Mouse (Mus musculus) fat pad, adult 2 months (tissue): ENCODE measurements around the gene Vmn1r14.
"Not testable (repeated sequence)": the region's sequence is repeated elsewhere in the genome, so short reads cannot be mapped to it uniquely, and the experiment has no call there.

Experiments used
- DNase-seq: peaks from one replicate; pipeline ENCODE4 v3.0.0-alpha.2; 2011; ENCODE audit warnings: low read depth, low spot score; ENCODE audit errors: extremely low read depth

The Vmn1r14 gene

DNA sequence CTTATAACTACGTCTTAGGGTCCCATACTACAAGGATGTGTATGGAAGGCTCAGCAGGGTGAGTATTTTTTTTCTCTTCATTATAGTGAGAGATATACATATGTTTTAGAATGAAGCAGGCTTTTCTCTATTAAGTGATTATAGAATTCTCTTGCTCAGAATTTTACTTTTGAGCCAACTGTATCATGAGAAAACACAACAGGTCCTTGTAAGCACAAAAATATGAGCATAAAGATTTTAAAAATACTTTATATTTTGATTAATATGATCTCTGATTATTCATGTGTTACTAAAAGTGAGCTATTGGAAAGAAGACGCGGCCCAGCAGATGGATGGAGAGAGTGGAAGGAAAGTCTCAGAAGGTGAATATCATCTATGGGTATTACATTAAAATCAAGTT is at the start of gene Vmn1r14:
Gene Vmn1r14 (plus strand): TSS at position 301 of the 400 bp plus-strand sequence.
- no peak for DNase-seq

DNA sequence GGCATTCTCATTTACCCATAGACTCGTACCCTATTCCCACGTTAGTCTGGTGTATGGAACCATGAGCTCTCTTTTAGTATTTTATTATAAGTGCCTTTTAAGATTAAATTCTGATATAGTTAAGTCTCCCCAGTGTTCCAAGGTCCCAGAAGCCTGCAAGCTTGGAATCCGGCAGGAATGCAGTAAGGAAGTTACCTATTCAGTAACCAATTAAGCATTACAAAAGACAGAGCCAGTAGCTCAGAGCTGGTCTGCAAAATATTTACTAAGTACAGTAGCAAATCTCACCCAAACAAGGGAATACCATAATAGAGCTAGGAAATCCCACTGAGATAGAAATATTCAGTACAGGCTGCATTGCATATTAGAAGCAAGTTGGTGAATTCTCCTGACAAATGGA is 41.5 kb upstream of the Vmn1r14 start:
- DNase-seq, result not testable (repeated sequence)

DNA sequence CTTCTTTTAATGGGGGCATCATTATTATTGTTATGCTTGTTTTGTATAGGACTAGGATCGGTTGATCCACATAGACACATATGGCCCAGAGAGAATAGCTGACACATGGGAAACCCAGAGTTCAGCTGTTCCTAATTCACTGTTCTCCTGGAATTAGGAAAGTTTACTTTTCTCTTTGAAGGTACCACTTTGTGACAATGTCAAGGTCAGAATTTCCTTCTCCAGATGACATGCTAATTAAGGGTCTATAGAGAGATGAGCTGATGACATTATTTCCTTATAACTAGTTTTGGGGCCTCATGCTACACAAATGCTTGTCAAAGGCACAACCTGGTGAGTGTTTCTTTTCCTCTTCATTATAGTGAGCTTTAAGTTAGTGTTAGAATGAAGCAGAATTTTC is 28.5 kb upstream of the Vmn1r14 start, which contains the start of gene Vmn1r13:
Gene Vmn1r13 (plus strand): TSS at position 301 of the 400 bp plus-strand sequence.
- not testable (repeated sequence) for DNase-seq

DNA sequence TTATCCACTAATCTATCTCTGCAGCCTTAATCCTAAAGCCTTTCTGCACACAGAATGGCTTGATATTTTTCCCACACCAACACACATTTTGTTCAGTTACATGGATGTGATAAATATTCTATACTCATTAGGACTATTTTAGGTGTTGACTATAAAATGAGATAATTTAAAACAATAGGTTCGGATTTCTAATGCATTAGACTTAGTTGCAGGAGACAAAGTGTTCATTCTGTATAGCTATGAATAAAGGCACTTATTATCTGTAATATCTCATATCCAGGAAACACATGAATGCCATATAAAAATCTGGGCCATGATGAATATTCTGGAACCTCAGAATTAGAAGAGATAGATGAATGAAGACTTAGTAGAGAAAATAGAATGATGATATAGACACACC is 26.2 kb downstream of the Vmn1r14 start, which contains the start of gene Vmn1r15:
Gene Vmn1r15 (plus strand): TSS at position 301 of the 400 bp plus-strand sequence.
- no peak for DNase-seq

DNA sequence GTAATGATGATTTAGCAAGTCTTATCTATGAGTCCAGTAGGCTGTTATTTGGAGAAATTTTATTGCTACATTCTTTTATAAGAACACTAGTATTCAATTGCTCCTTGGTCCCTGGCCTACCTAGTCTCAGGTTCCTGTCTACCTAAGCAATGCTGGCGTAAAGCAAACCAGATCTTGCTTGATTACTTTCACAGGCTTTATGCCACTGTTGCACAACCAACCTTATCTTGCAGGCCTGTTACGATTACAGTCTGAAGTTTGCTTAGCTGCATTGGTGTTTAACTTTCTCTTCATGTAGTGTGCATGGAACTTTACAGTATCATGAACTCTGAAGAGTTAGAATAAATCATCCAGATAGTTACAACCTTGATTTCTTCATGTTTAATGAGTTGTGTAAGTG is 29.5 kb downstream of the Vmn1r14 start:
- DNase-seq, result no peak

DNA sequence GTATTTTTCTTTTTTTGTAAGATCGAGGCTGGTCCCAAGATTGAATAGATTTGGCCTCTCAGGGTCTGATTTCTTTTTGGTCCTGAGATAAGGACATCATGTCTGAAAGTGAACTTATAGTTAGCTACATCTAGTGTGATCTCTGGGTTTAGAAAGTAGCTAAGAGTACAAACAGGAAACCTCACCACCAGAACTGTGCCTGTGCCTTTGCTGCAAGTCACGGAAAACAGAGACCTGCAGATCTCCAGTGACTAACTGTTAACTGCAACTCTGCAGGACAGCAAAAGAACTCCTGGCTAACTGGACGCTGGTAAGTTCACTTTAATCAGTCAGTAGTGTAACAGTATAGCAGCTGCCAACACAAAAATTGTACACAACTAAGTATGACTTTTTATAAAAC is 40.4 kb downstream of the Vmn1r14 start:
- DNase-seq, result no peak

DNA sequence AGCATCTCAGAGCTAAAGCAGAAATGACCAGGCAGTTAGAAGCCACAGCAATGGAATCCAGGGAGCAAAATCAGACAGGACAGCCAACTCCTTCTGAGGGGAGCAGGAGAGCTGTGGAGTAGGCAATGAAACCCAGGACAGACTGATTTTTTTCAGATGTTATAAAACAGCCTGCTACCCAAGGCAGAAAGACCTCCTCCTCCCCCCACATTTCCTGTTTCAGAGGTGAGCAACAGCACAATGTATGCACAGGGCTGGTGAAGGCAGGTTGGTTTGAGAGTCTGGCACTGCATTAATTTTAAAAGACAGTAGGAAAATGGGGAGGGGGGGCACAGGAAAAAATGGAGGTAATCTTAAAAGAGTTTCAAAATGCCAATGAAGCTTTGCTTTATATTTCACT is 41.0 kb downstream of the Vmn1r14 start:
- DNase-seq, result no peak

DNA sequence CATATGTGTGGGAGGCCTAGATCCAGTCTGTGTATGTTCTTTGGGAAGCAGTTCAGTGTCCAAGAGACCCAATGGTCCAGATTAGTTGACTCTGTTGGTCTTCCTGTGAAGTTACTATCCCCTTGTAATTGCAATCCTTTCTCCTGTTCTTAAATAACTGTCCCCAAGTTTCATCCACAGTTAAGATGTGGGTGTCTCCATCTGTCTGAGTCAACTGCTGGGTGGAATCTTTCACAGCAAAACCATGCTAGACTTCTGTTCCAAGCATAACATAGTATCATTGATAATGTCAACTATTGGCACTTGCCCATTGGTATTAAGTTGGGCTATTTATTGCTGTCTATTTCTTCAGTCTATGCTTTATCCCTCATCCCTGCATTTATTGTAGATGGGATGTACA is 47.5 kb downstream of the Vmn1r14 start:
- DNase-seq, result no peak
